ENCODE assay signal across 19 mouse cellular contexts in genomic region chr3:33915777-33916176, GRCm38 (mm10).
DNase-seq lines count a peak whose midpoint lies in the region; TF ChIP-seq lines count a peak whose summit lies in the region.
"Had no signal": no experiment of that assay in that cellular context is flagged by ENCODE, and none has a peak within 500 bp of the region (broad histone marks: within the 10 kb centered on the region; RNA-seq: fewer than 3 reads in every experiment).

No protein-coding gene starts in this region.

- no peak overlapping the region for H3K27ac ChIP-seq in layer of hippocampus, adult 2 months
- H3K27ac ChIP-seq: embryonic facial prominence, embryonic 12.5 days; hindbrain, embryonic 15.5 days; macrophage had no signal

- no peaks in the 10 kb centered on the region for H3K27me3 ChIP-seq in E14TG2a.4 (ENCODE audit: insufficient read depth, low read length)
- H3K27me3 ChIP-seq: embryonic facial prominence, embryonic 12.5 days had no signal

- DNase-seq in layer of hippocampus, adult 2 months (ENCODE audit: low spot score in 2 of 2): no peak
- no peak for DNase-seq in layer of hippocampus, postnatal 36 days
- DNase-seq in 416B (ENCODE audit: low read depth) (peak; percentile 16), ZHBTc4 (ENCODE audit: low read depth, low spot score) (peak; percentile 40)
- DNase-seq in urinary bladder, postnatal 25 days (ENCODE audit: low spot score): no peak
- DNase-seq in spleen, postnatal 10 days (ENCODE audit: low spot score in 2 of 2): no peak
- DNase-seq: adrenal gland, postnatal 36 days; cerebellum, adult 11-12 months; cerebellum, postnatal 10 days; forebrain, postnatal 0 days; gastrocnemius, postnatal 25 days; heart, postnatal 4 days; kidney, adult 9 months; kidney, postnatal 14 days; thymus, postnatal 14 days had no signal

- H3K9me3 ChIP-seq in E14TG2a.4 (ENCODE audit: low read length): no peaks in the 10 kb centered on the region
- H3K9me3 ChIP-seq: embryonic facial prominence, embryonic 12.5 days; hindbrain, embryonic 15.5 days had no signal

- H3K4me1 ChIP-seq in E14TG2a.4 (replicated peaks; ENCODE audit: low read depth, low read length): peaks cover 22% of the 10 kb centered on the region
- H3K4me1 ChIP-seq: embryonic facial prominence, embryonic 12.5 days; hindbrain, embryonic 15.5 days had no signal

- no peak overlapping the region for H3K4me3 ChIP-seq in layer of hippocampus, adult 2 months
- no peak overlapping the region for H3K4me3 ChIP-seq in E14TG2a.4 (replicated peaks; ENCODE audit: low read length)
- H3K4me3 ChIP-seq: embryonic facial prominence, embryonic 12.5 days; hindbrain, embryonic 15.5 days had no signal

- peak; percentile 60 for TF ChIP-seq CTCF in layer of hippocampus, adult 2 months (conservative IDR thresholded peaks at IDR 0.05)
- peak; percentile 26; the same call in 1 of the 2 replicates for TF ChIP-seq CTCF in E14TG2a.4 (conservative IDR thresholded peaks at IDR 0.05; ENCODE audit: low read length)

- H3K36me3 ChIP-seq in E14TG2a.4 (ENCODE audit: insufficient read depth, low read length): no peaks in the 10 kb centered on the region
- H3K36me3 ChIP-seq: embryonic facial prominence, embryonic 12.5 days; hindbrain, embryonic 15.5 days had no signal

Comparison
In these comparisons a context has a peak if more than half of its experiments do, and no peak if none do; other contexts are left out.
1. DNase-seq: peak in 416B (single experiment) and ZHBTc4 (single experiment); none in layer of hippocampus, adult 2 months (0 of 2), layer of hippocampus, postnatal 36 days (0 of 2), urinary bladder, postnatal 25 days (single experiment) and spleen, postnatal 10 days (0 of 2).